Mouse (Mus musculus) liver, postnatal 0 days (tissue): ENCODE data around the gene Wbp1l. TPM values are rescaled to one million over a fixed set of nuclear protein-coding genes. Genes with fewer than 3 reads are reported as not detected.

Experiments used
- ATAC-seq: fragments of 200-750 bp; cut with Nextera tagmentation; 2 replicates; pipeline ENCODE4 v1.8.0; 2017; ENCODE audit warnings: mild to moderate bottlenecking, moderate library complexity
- DNase-seq: peaks from one replicate; pipeline ENCODE4 v3.0.0-alpha.2; 2016
- H3K27ac ChIP-seq: fragments of 300-500 bp; sonication (generic); 2 replicates; pipeline ENCODE4 v1.5.1; 2014; ENCODE audit warnings: antibody characterized with exemption, moderate library complexity, mild to moderate bottlenecking, low read depth
- H3K27me3 ChIP-seq: fragments of 300-500 bp; sonication (generic); 2 replicates; pipeline ENCODE4 v1.6.1; 2014; ENCODE audit warnings: low read length, control low read depth, mixed read lengths; ENCODE audit not compliant: insufficient read depth
- H3K36me3 ChIP-seq: fragments of 300-500 bp; sonication (generic); replicated peaks from 2 replicates; pipeline ENCODE4 v1.6.1; 2014; ENCODE audit warnings: mild to moderate bottlenecking, control low read depth, low read length, moderate library complexity, mixed read lengths; ENCODE audit not compliant: insufficient read depth
- H3K4me1 ChIP-seq: fragments of 300-500 bp; sonication (generic); 2 replicates; pipeline ENCODE4 v1.6.1; 2014; ENCODE audit warnings: antibody characterized with exemption, mild to moderate bottlenecking, control low read depth; ENCODE audit not compliant: insufficient read depth
- H3K4me2 ChIP-seq: fragments of 300-500 bp; sonication (generic); 2 replicates; pipeline ENCODE4 v1.6.1; 2014; ENCODE audit warnings: low read depth, mild to moderate bottlenecking, low read length, moderate library complexity, mixed read lengths
- H3K4me3 ChIP-seq: fragments of 300-500 bp; sonication (generic); 2 replicates; pipeline ENCODE4 v1.5.1; 2014; ENCODE audit warnings: low read depth, low read length
- H3K9ac ChIP-seq: fragments of 300-500 bp; sonication (generic); replicated peaks from 2 replicates; pipeline ENCODE4 v1.6.1; 2014; ENCODE audit warnings: mild to moderate bottlenecking, moderate library complexity
- H3K9me3 ChIP-seq: fragments of 300-500 bp; sonication (generic); 2 replicates; pipeline ENCODE4 v1.6.1; 2016; ENCODE audit warnings: mild to moderate bottlenecking, control low read depth, low read length, mixed read lengths
- CTCF ChIP-seq: sonication (generic); IDR thresholded peaks from 2 replicates; pipeline ENCODE4 v1.5.1; 2016; ENCODE audit warnings: antibody characterized with exemption, low read depth
- EP300 ChIP-seq: IDR thresholded peaks from 2 replicates; pipeline ENCODE4 v1.6.1; 2016; ENCODE audit warnings: antibody characterized with exemption, low read depth, mild to moderate bottlenecking
- WGBS: fragments of 180-500 bp; shearing (Covaris S2); extraction: QIAGEN DNeasy Blood & Tissue Kit; methylation state at CpG from one replicate; pipeline ENCODE4 v1.1.7; 2014; ENCODE audit not compliant: insufficient replicate concordance; 5-methylcytosine and 5-hydroxymethylcytosine counted together
- polyA plus RNA-seq: library from polyadenylated mRNA; unstranded; fragments of >200 nt; fragmentation: Nextera tagmentation; extraction: Ambion mirVana; gene quantifications from 2 replicates; pipeline ENCODE4 v1.2.1, GENCODE M21; 2015

The Wbp1l gene
- 40.4 and 48.8 TPM in 2 replicates for polyA plus RNA-seq

DNA sequence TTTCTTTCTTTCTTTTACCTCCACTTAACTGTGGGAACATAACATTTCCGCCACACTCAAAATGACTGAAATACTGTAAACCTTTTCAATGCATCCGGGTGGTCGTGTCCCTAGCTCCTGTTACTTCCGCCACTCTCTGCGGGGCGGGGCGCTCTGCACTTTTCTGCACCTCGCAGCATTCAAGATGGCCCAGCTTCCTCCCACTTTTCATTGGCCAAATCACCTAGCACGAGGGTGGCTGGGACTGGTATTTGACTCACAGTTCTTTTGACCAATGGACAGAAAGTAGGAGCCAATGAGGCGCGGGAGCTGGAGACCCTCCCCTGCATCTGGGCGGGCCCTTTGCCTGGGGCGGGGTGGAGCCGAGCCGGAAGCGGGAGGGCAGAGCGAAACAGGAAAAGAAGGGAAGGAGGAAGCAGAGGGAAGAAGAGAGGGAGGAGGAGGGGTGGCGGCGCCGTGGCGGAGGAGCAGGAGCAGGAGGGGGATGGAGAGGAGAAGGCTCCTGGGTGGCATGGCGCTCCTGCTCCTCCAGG lies at the start of gene Wbp1l:
Gene Wbp1l, plus strand, starts transcription at position 365 of the 533 bp plus-strand sequence.
- DNase-seq (peak; percentile 96), ATAC-seq (peak; percentile 92)
- 1% methylated on average over 20 of the region's 22 CpGs for WGBS
- peak within 1 kb of the TSS; percentile 98 for H3K9ac ChIP-seq
- no peak for TF ChIP-seq CTCF
- peak; percentile 83; the same call in 1 of the 2 replicates for TF ChIP-seq EP300
- H3K4me1 ChIP-seq, result peaks cover 21% of the 10 kb centered on the region
- H3K27me3 ChIP-seq, result no peaks in the 10 kb centered on the region
- H3K4me3 ChIP-seq, result peak within 1 kb of the TSS; percentile 99
- no peaks in the 10 kb centered on the region for H3K9me3 ChIP-seq
- peak within 1 kb of the TSS; percentile 89 for H3K4me2 ChIP-seq
- H3K36me3 ChIP-seq, result peaks cover 18% of the 10 kb centered on the region
- peak within 1 kb of the TSS; percentile 99 for H3K27ac ChIP-seq

DNA sequence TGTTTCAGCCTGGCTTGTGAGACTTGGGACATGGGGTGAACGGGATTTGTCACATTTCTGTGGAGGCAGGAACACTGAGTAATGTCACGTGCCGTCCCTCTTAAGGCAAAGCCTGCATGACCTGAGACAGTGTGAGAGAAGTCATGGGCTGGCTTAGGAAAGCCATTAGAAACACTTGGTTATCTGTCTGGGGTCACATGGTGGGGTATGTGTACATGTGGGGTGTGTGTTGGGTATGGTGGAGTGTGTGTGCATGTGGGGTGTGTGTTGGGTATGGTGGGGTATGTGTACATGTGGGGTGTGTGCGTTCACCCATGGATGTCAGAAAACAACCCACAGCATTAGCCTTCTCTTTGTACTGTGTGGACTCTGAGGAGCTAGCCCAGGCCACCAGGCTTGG lies 48.5 kb upstream of the Wbp1l start:
- Histone ChIP-seq H3K9ac (no peak overlapping the region), H3K27me3 (no peaks in the 10 kb centered on the region), H3K4me2 (no peak overlapping the region), H3K9me3 (no peaks in the 10 kb centered on the region), H3K27ac (no peak overlapping the region), H3K36me3 (no peaks in the 10 kb centered on the region; the same call in 1 of the 2 replicates), H3K4me3 (no peak overlapping the region), H3K4me1 (peaks cover 6% of the 10 kb centered on the region)
- DNase-seq, result no peak
- WGBS, result 83% methylated on average over 4 of the region's 4 CpGs
- no peak for ATAC-seq
- TF ChIP-seq CTCF (no peak), EP300 (no peak)

DNA sequence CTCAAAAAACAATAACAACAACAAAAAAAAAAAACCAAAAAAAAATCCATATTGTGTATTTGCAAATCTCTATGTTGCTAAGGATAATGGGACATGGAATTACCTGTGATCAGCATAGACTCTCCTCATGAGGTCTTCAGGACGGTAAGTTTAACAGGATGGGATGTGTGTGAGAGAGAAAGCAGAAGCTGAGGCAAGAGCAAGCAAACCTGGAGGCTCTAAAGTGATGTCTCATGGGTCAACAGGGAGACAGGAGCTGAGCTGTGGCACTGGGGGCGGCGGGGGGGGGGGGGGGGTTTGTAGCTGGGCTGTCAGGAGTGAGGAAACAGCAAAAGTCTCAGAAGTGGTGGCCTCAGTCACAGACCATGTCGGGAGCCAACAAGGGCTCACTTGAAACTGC lies 46.4 kb upstream of the Wbp1l start:
- no peaks in the 10 kb centered on the region; the same call in 1 of the 2 replicates for H3K36me3 ChIP-seq
- H3K9ac ChIP-seq, result no peak overlapping the region
- WGBS, result 63% methylated on average over 3 of the region's 4 CpGs
- DNase-seq, result no peak
- no peak overlapping the region for H3K4me3 ChIP-seq
- no peak for ATAC-seq
- H3K9me3 ChIP-seq, result no peaks in the 10 kb centered on the region
- H3K27me3 ChIP-seq, result no peaks in the 10 kb centered on the region
- no peak overlapping the region for H3K27ac ChIP-seq
- H3K4me1 ChIP-seq, result peaks cover 6% of the 10 kb centered on the region
- TF ChIP-seq CTCF (no peak), EP300 (no peak)
- H3K4me2 ChIP-seq, result no peak overlapping the region

DNA sequence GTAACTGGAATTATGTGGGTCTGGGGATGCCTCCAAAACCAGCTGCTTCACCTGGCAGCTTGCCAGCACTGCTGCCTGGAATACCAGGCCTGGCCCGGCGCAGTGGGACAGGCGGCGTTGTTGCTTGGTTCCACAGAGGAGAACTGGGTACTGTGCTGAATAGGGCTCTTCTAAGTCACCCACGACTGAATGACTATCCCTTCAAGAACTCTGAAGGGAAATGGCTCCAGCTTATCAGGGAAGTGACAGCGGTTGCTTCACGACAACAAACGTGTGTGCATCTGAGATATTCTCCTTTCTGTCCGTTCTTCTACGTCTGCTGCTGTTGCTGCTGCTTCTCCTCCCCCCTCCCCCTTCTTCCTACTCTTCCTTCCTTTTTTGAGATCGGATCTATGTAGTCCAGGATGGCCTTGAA lies 45.3 kb upstream of the Wbp1l start:
- peaks cover 6% of the 10 kb centered on the region for H3K4me1 ChIP-seq

GRCm38 (mm10) chr19:46558009-46558408 lies 40.9 kb upstream of the Wbp1l start:
- no peak overlapping the region for H3K9ac ChIP-seq
- no peaks in the 10 kb centered on the region for H3K9me3 ChIP-seq
- H3K27me3 ChIP-seq, result no peaks in the 10 kb centered on the region
- no peak for ATAC-seq
- H3K4me2 ChIP-seq, result no peak overlapping the region
- 80% methylated on average over 8 of the region's 8 CpGs for WGBS
- H3K27ac ChIP-seq, result no peak overlapping the region
- H3K4me1 ChIP-seq, result peaks cover 6% of the 10 kb centered on the region
- DNase-seq, result no peak
- no peak overlapping the region for H3K4me3 ChIP-seq
- H3K36me3 ChIP-seq, result 0 out of 2 replicates have a peak, but pooled peaks cover 2% of the 10 kb centered on the region
- TF ChIP-seq EP300 (no peak), CTCF (no peak)

More for the DNA sequence above, 45.3 kb upstream of the Wbp1l start:
- H3K27me3 ChIP-seq, result no peaks in the 10 kb centered on the region
- 28% methylated on average over 11 of the region's 11 CpGs for WGBS
- no peaks in the 10 kb centered on the region for H3K9me3 ChIP-seq
- peak overlapping the region; percentile 67 for H3K27ac ChIP-seq
- DNase-seq, result peak; percentile 72
- peak; percentile 89 for ATAC-seq
- peak overlapping the region; percentile 32; the same call in 1 of the 2 replicates for H3K9ac ChIP-seq
- H3K4me3 ChIP-seq, result no peak overlapping the region
- H3K36me3 ChIP-seq, result peaks cover 2% of the 10 kb centered on the region; the same call in 1 of the 2 replicates
- TF ChIP-seq CTCF, result no peak
- peak; percentile 88 for TF ChIP-seq EP300
- peak overlapping the region; percentile 52 for H3K4me2 ChIP-seq

- WGBS, result 85% methylated on average over 12 of the region's 12 CpGs
- DNase-seq (no peak), ATAC-seq (no peak)
- H3K4me3 ChIP-seq, result no peak overlapping the region
- no peaks in the 10 kb centered on the region for H3K27me3 ChIP-seq
- H3K4me1 ChIP-seq, result peaks cover 1% of the 10 kb centered on the region; the same call in 1 of the 2 replicates
- no peak for TF ChIP-seq EP300
- TF ChIP-seq CTCF, result no peak
- no peak overlapping the region for H3K27ac ChIP-seq
- no peak overlapping the region for H3K9ac ChIP-seq
- H3K36me3 ChIP-seq, result 0 out of 2 replicates have a peak, but pooled peaks cover 2% of the 10 kb centered on the region
- no peaks in the 10 kb centered on the region for H3K9me3 ChIP-seq
- H3K4me2 ChIP-seq, result no peak overlapping the region
These were observed 40.3 kb upstream of the Wbp1l start for GRCm38 (mm10) chr19:46558631-46559030.
